Mouse (Mus musculus) G1E (cell line): ENCODE data around the gene Armh4.

ENCODE experiments used
- CTCF ChIP-seq: IDR thresholded peaks from 2 replicates; pipeline ENCODE4 v1.5.1; 2012; ENCODE audit warnings: low read depth, low read length, inconsistent platforms, mixed read lengths
- POLR2AphosphoS5 ChIP-seq: IDR thresholded peaks from 2 replicates; pipeline ENCODE4 v1.6.1; 2012; ENCODE audit warnings: low read depth, low read length, inconsistent platforms; ENCODE audit not compliant: insufficient replicate concordance

DNA sequence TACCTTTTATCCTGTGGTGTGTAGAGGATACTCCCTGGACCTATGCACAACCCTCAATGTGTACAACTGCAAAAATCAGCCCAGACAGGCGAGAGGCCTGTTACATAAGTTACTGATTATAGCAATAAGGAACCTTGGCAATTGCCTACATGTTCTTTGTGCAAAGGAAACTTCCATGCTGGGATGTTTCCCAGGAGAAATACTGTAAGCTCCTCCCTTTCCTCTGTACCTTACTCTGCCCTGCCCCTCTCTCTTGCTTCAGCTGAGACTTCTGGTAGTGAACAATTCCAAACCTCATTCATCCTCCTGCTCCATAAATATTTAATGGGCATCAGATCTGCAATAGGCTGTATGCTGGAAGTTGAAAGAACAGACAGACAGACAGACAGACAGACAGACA lies 145.8 kb downstream of the Armh4 start:
- no peak for TF ChIP-seq POLR2AphosphoS5
- TF ChIP-seq CTCF, result no peak
